Mouse (Mus musculus) cerebellum, adult 11 months (tissue): ENCODE data around the gene Rffl.

Experiments
- DNase-seq: peaks from one replicate; pipeline ENCODE4 v3.0.0; 2022

Gene Rffl

GRCm38 (mm10) chr11:82763261-82763660 is 107.7 kb downstream of the Rffl start:
- DNase-seq = no peak

- DNase-seq = no peak
Observed at GRCm38 (mm10) chr11:82762286-82762829, 108.7 kb downstream of the Rffl start.

- DNase-seq = no peak
Observed at GRCm38 (mm10) chr11:82755919-82756318, 115.1 kb downstream of the Rffl start.
